Mouse (Mus musculus) MEL (cell line): ENCODE measurements around the gene Wnt1. TPM values are rescaled to one million over a fixed set of nuclear protein-coding genes. Genes with fewer than 3 reads are reported as not detected.

Experiments used
- DNase-seq: peaks from one replicate; pipeline ENCODE4 v3.0.0; 2011; ENCODE audit warnings: low read depth, low spot score
- H3K27ac ChIP-seq: 2 replicates; pipeline ENCODE4 v1.5.1; 2012; ENCODE audit warnings: low read depth, mild to moderate bottlenecking, control low read depth, low read length, moderate library complexity; ENCODE audit not compliant: control insufficient read depth
- H3K27me3 ChIP-seq, 2 experiments: fragments of 150-350 bp in 1 of 2; sonication (generic) in 1 of 2; 2 replicates each; pipeline ENCODE4 v1.6.1; 2012; ENCODE audit warnings: low read length in 2 of 2, mild to moderate bottlenecking in 2 of 2, improper control_type of control experiment in 1 of 2, moderate library complexity in 1 of 2; ENCODE audit not compliant: insufficient read depth in 2 of 2, control insufficient read depth in 1 of 2
- H3K36me3 ChIP-seq, 2 experiments: 2 replicates each; pipeline ENCODE4 v1.6.1; 2012 to 2014; ENCODE audit warnings: low read length in 2 of 2, improper control_type of control experiment in 1 of 2, inconsistent platforms in 1 of 2, mild to moderate bottlenecking in 1 of 2; ENCODE audit not compliant: insufficient read depth in 2 of 2, control insufficient read depth in 1 of 2
- H3K4me1 ChIP-seq, 2 experiments: fragments of 150-350 bp in 1 of 2; sonication (generic) in 1 of 2; 2 replicates each; pipeline ENCODE4 v1.6.1; 2012; ENCODE audit warnings: low read length in 2 of 2, improper control_type of control experiment in 1 of 2, mild to moderate bottlenecking in 1 of 2; ENCODE audit not compliant: insufficient read depth in 2 of 2, control insufficient read depth in 1 of 2
- H3K4me3 ChIP-seq, 2 experiments: fragments of 150-350 bp in 1 of 2; sonication (generic) in 1 of 2; 2 replicates each; pipeline ENCODE4 v1.5.1; 2012; ENCODE audit warnings: low read depth in 2 of 2, low read length in 2 of 2, mild to moderate bottlenecking in 2 of 2, moderate library complexity in 2 of 2, control low read depth in 1 of 2, improper control_type of control experiment in 1 of 2; ENCODE audit not compliant: control insufficient read depth in 1 of 2, insufficient read depth in 1 of 2
- H3K79me2 ChIP-seq: 2 replicates; pipeline ENCODE4 v1.6.1; 2012; ENCODE audit warnings: mild to moderate bottlenecking, low read length, moderate library complexity; ENCODE audit not compliant: control insufficient read depth, poor library complexity, insufficient read depth
- H3K9ac ChIP-seq: 2 replicates; pipeline ENCODE4 v1.6.1; 2012; ENCODE audit warnings: low read depth, mild to moderate bottlenecking, control low read depth, low read length, moderate library complexity; ENCODE audit not compliant: control insufficient read depth, poor library complexity, severe bottlenecking
- H3K9me3 ChIP-seq: fragments of 150-350 bp; sonication (generic); replicated peaks from 2 replicates; pipeline ENCODE4 v1.6.1; 2012; ENCODE audit warnings: mild to moderate bottlenecking, low read length, improper control_type of control experiment, moderate library complexity; ENCODE audit not compliant: insufficient read depth
- CHD1 ChIP-seq: IDR thresholded peaks from 2 replicates; pipeline ENCODE4 v1.6.1; 2012; ENCODE audit warnings: low read depth, mild to moderate bottlenecking, inconsistent platforms, low read length, improper control_type of control experiment
- E2F4 ChIP-seq: IDR thresholded peaks from 2 replicates; pipeline ENCODE4 v1.6.1; 2011; ENCODE audit warnings: low read depth, low read length, improper control_type of control experiment, borderline replicate concordance
- HCFC1 ChIP-seq: IDR thresholded peaks from 2 replicates; pipeline ENCODE4 v1.6.1; 2012; ENCODE audit warnings: low read depth, mild to moderate bottlenecking, inconsistent platforms, low read length, improper control_type of control experiment, moderate library complexity
- JUND ChIP-seq: IDR thresholded peaks from 2 replicates; pipeline ENCODE4 v1.6.1; 2011; ENCODE audit warnings: low read depth, mild to moderate bottlenecking, improper control_type of control experiment, low read length
- KAT2A ChIP-seq: conservative IDR thresholded peaks from 2 replicates; pipeline ENCODE4 v1.6.1; 2012; ENCODE audit warnings: low read depth, low read length, improper control_type of control experiment, inconsistent platforms
- MAFK ChIP-seq: IDR thresholded peaks from 2 replicates; pipeline ENCODE4 v1.6.1; 2011; ENCODE audit warnings: low read depth, mild to moderate bottlenecking, low read length, improper control_type of control experiment, borderline replicate concordance
- MAX ChIP-seq: IDR thresholded peaks from 2 replicates; pipeline ENCODE4 v1.6.1; 2011; ENCODE audit warnings: low read length, improper control_type of control experiment
- MAZ ChIP-seq: IDR thresholded peaks from 2 replicates; pipeline ENCODE4 v1.6.1; 2012; ENCODE audit warnings: low read depth, mild to moderate bottlenecking, inconsistent platforms, low read length, improper control_type of control experiment
- MEF2A ChIP-seq: IDR thresholded peaks from 2 replicates; pipeline ENCODE4 v1.6.1; 2014; ENCODE audit warnings: low read depth, mild to moderate bottlenecking, inconsistent platforms, low read length, improper control_type of control experiment; ENCODE audit not compliant: poor library complexity, insufficient replicate concordance, severe bottlenecking; ENCODE audit errors: extremely low read depth
- MXI1 ChIP-seq: IDR thresholded peaks from 2 replicates; pipeline ENCODE4 v1.6.1; 2011; ENCODE audit warnings: mild to moderate bottlenecking, low read depth, low read length, improper control_type of control experiment
- NRF1 ChIP-seq: IDR thresholded peaks from 2 replicates; pipeline ENCODE4 v1.6.1; 2014; ENCODE audit warnings: low read depth, mild to moderate bottlenecking, inconsistent platforms, low read length, improper control_type of control experiment, moderate library complexity; ENCODE audit not compliant: poor library complexity, insufficient read depth, severe bottlenecking
- POLR2A ChIP-seq, 2 experiments: IDR thresholded peaks; 2 replicates each; pipeline ENCODE4 v1.6.1; 2011 to 2012; ENCODE audit warnings: low read length in 2 of 2, mild to moderate bottlenecking in 2 of 2, control low read depth in 1 of 2, improper control_type of control experiment in 1 of 2, low read depth in 1 of 2, moderate library complexity in 1 of 2; ENCODE audit not compliant: control insufficient read depth in 1 of 2, insufficient read depth in 1 of 2, poor library complexity in 1 of 2
- POLR2AphosphoS2 ChIP-seq: IDR thresholded peaks from 2 replicates; pipeline ENCODE4 v1.6.1; 2011; ENCODE audit warnings: low read length, improper control_type of control experiment
- POLR2AphosphoS5 ChIP-seq: IDR thresholded peaks from 2 replicates; pipeline ENCODE4 v1.6.1; 2012; ENCODE audit warnings: low read depth, borderline replicate concordance, mild to moderate bottlenecking, inconsistent platforms, low read length, moderate library complexity, mixed read lengths
- RAD21 ChIP-seq: IDR thresholded peaks from 2 replicates; pipeline ENCODE4 v1.6.1; 2011; ENCODE audit warnings: mild to moderate bottlenecking, low read depth, low read length, improper control_type of control experiment
- RCOR1 ChIP-seq: IDR thresholded peaks from 2 replicates; pipeline ENCODE4 v1.6.1; 2012; ENCODE audit warnings: low read depth, mild to moderate bottlenecking, inconsistent platforms, low read length, improper control_type of control experiment
- SIN3A ChIP-seq: IDR thresholded peaks from 2 replicates; pipeline ENCODE4 v1.6.1; 2012; ENCODE audit warnings: low read length, improper control_type of control experiment, inconsistent platforms
- SMC3 ChIP-seq: IDR thresholded peaks from 2 replicates; pipeline ENCODE4 v1.6.1; 2011; ENCODE audit warnings: low read depth, low read length, improper control_type of control experiment
- TCF12 ChIP-seq: IDR thresholded peaks from 2 replicates; pipeline ENCODE4 v1.6.1; 2014; ENCODE audit warnings: low read depth, mild to moderate bottlenecking, inconsistent platforms, low read length, improper control_type of control experiment, moderate library complexity
- UBTF ChIP-seq: IDR thresholded peaks from 2 replicates; pipeline ENCODE4 v1.6.1; 2012; ENCODE audit warnings: low read depth, mild to moderate bottlenecking, inconsistent platforms, low read length, improper control_type of control experiment, moderate library complexity, borderline replicate concordance; ENCODE audit not compliant: insufficient read depth
- USF1 ChIP-seq: IDR thresholded peaks from 2 replicates; pipeline ENCODE4 v1.6.1; 2014; ENCODE audit warnings: low read depth, mild to moderate bottlenecking, inconsistent platforms, low read length, improper control_type of control experiment, moderate library complexity
- ZC3H11A ChIP-seq: IDR thresholded peaks from 2 replicates; pipeline ENCODE4 v1.6.1; 2012; ENCODE audit warnings: low read depth, mild to moderate bottlenecking, inconsistent platforms, low read length, improper control_type of control experiment
- polyA plus RNA-seq, 2 experiments: library from polyadenylated mRNA; stranded (reverse) in 1 of 2; unstranded in 1 of 2; fragments of >175 nt in 1 of 2; fragments of >200 nt in 1 of 2; gene quantifications; 2 replicates each; pipeline versions ENCODE4 v1.2.1 to v1.2.4; 2012; ENCODE audit warnings: low replicate concordance in 2 of 2, low read depth in 1 of 2; ENCODE audit not compliant: insufficient read length in 2 of 2, insufficient read depth in 1 of 2, missing spikeins in 1 of 2
- total RNA-seq: library from RNA; depleted of rRNA; stranded (reverse); fragments of 300-350 nt; gene quantifications from 2 replicates; pipeline ENCODE4 v1.2.3, GENCODE M21; 2012

Wnt1 gene
- total and polyA plus RNA-seq, 3 experiments: not detected

DNA sequence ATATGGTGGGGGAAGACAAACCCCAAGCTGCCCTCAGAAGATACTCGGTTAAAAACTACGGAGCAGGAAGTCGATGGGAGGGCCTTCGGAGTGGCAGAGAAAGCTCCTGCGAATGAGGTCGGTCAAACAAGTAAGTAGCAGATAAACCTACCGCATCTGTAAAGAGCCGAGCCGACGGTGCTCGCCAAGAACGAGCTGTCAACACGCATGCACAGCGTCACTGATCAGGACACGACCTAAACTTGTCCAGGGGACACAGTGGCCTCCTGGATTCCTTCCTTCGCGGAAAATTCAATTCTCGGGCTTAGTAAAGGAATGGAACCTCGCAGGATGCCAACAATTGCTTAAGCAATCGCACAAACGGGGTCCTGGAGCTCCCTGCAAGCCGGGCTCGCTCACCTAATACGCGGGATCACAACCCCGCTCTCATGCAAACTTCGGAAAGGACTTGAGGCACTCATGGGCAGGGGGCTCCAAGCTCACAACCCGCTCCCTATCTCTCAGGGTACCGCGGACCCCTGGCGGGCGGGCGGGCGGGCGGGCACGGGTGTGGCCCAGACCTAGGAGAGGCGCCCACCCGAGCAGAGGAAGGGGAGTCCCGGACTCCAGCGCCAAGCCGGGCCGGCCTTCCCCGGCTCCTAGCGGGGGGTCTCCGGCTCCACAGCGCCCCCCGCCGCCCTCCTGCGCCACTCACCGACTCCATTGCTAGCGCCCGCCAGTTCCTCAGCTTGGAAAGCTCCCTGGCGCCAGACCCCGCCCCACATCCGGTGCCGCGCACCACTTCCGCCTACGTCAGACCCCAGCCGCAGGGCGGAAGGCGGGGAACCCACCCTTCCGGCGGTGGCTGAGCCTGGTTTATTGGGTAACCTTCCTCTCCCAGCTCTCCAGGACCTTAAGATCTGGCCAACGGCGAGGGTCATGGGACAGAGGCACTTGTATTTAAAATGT, 41.4 kb downstream of the Wnt1 start, which contains the start of gene Prkag1 (continued):
- TF ChIP-seq KAT2A (peak; percentile 65; the same call in 1 of the 2 replicates), RCOR1 (peak; percentile 58), SMC3 (no peak), USF1 (no peak), ZC3H11A (no peak), POLR2AphosphoS2 (peak; percentile 99; the same call in 1 of the 2 replicates), E2F4 (peak; percentile 74; the same call in 1 of the 2 replicates), HCFC1 (peak; percentile 89), MAFK (no peak), MEF2A (no peak), NRF1 (peak; percentile 64), POLR2AphosphoS5 (0 out of 2 replicates have a peak, but pooled peaks have one; percentile 71), POLR2A (IDR thresholded peaks at IDR 0.05; ENCODE audit: control insufficient read depth in 1 of 2, insufficient read depth in 1 of 2, low read depth in 1 of 2, low read length in 2 of 2, poor library complexity in 1 of 2) (peak; percentile 70 to 91; a peak in 3 of 4 replicates), MAX (peak; percentile 75)

DNA sequence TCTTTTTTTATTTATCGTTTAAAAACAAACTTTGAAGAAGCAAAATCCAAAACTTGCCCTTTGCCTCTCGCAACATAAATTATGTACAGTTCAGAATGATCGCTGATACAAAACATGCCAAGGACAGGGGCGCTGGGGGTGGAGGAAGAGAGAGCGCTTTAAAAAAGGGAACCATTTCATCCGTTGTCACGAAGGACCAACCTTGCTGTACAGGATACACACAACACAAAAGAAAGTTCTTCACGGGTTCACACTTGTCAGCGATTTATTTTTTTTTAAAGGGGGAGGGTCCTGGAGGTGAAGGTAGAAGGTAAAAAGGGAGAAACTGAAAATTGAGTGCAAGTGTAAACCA, 42.0 kb downstream of the Wnt1 start:
- Histone ChIP-seq H3K9me3 (no peaks in the 10 kb centered on the region), H3K36me3 (peaks cover 0 to 25% of the 10 kb centered on the region in 2 experiments; a peak in 3 of 4 replicates), H3K9ac (peak overlapping the region; percentile 75), H3K79me2 (peaks cover 27% of the 10 kb centered on the region), H3K27me3 (no peaks in the 10 kb centered on the region), H3K27ac (peak overlapping the region; percentile 97), H3K4me3 (peak overlapping the region; percentile 41 to 44), H3K4me1 (peaks cover 15 to 26% of the 10 kb centered on the region in 2 experiments)
- TF ChIP-seq UBTF (0 out of 2 replicates have a peak, but pooled peaks have one; percentile 43), POLR2AphosphoS2 (peak; percentile 2; the same call in 1 of the 2 replicates), POLR2A (IDR thresholded peaks at IDR 0.05; ENCODE audit: control insufficient read depth in 1 of 2, insufficient read depth in 1 of 2, low read depth in 1 of 2, low read length in 2 of 2, poor library complexity in 1 of 2) (no peak), RAD21 (no peak), MXI1 (peak; percentile 78), MAZ (peak; percentile 4; the same call in 1 of the 2 replicates), CHD1 (0 out of 2 replicates have a peak, but pooled peaks have one; percentile 26), JUND (no peak), TCF12 (0 out of 2 replicates have a peak, but pooled peaks have one; percentile 3), SIN3A (peak; percentile 70)
- DNase-seq: no peak
